Mouse (Mus musculus): ENCODE measurements around the gene Arhgap8.

- no peak for TF ChIP-seq POLR2A (IDR thresholded peaks at IDR 0.05; ENCODE audit: extremely low read depth, insufficient read depth, low read length)
- TF ChIP-seq CTCF (IDR thresholded peaks at IDR 0.05; ENCODE audit: extremely low read depth, insufficient read depth, low read length), result no peak
These were observed 17.2 kb upstream of the Arhgap8 start for GRCm38 (mm10) chr15:84702391-84703345.

Data from cortical plate, adult 2 months (tissue).